Mouse (Mus musculus): ENCODE measurements around the gene Ppm1h.

DNA sequence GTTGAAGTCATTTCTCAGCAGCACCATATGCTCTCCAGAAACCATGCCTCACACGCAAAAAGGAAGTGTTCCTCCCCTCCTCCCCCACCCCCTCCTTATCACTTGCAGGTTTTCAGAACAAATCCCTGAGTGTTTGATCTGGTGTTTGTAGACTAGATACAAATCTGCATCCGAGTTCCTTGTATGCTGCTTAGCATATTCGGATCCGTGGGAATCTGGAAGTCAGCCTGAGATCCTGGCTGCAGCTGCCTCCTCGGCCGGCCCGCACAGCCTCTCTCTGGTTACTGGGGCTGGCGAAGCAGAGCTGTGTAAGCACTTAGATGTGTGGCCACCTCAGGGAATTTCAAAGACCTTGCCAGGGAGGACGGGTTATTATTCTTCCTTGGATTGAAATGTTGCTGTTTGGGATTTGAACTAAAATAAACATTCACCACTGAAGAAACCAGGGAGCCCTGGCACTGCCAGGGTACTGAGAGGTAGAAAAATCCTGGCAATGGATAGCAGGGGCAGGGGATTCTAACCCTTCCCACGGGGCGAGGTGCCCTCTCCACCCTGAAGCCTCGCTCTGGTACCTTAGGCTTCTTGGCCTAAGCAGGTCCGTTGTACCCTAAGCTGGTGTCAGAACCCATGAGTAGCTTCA is 252.8 kb downstream of the Ppm1h start:
- TF ChIP-seq CTCF (IDR thresholded peaks at IDR 0.05; ENCODE audit: borderline replicate concordance, extremely low read depth, insufficient read depth, insufficient read length) (no peak), POLR2A (IDR thresholded peaks at IDR 0.05; ENCODE audit: borderline replicate concordance, extremely low read depth, insufficient read depth, insufficient read length, poor library complexity, severe bottlenecking) (no peak)

All from brain, embryonic 14.5 days (tissue).